Mouse (Mus musculus): Measurements from ENCODE around the gene Tmod3. TPM values are rescaled to one million over a fixed set of nuclear protein-coding genes. Genes with fewer than 3 reads are reported as not detected.

Tmod3 gene
- polyA plus RNA-seq (2014; fragmentation: Nextera tagmentation; extraction: Ambion mirVana): 60.6 and 69.9 TPM in 2 replicates

GRCm38 (mm10) chr9:75559512-75560012 lies at the start of gene Tmod3:
Gene Tmod3, minus strand, starts transcription at chr9:75559657.
- Histone ChIP-seq H3K4me1 (ENCODE audit: control insufficient read depth, insufficient read depth, low read length) (peaks cover 5% of the 10 kb centered on the region; the same call in 1 of the 2 replicates), H3K9ac (replicated peaks; ENCODE audit: low read depth, low read length) (peak within 1 kb of the TSS; percentile 79), H3K27ac (ENCODE audit: low read depth, low read length) (peak within 1 kb of the TSS; percentile 64; the same call in 1 of the 2 replicates), H3K27me3 (ENCODE audit: control insufficient read depth, insufficient read depth, low read length) (no peaks in the 10 kb centered on the region), H3K36me3 (ENCODE audit: control insufficient read depth, insufficient read depth, low read length) (no peaks in the 10 kb centered on the region), H3K4me3 (ENCODE audit: low read depth, low read length) (peak within 1 kb of the TSS; percentile 86), H3K9me3 (ENCODE audit: control insufficient read depth, low read length) (no peaks in the 10 kb centered on the region), H3K4me2 (ENCODE audit: low read depth, low read length) (peak within 1 kb of the TSS; percentile 75)
- WGBS: 3% methylated on average over 21 of the region's 21 CpGs
- ATAC-seq (ENCODE audit: low read depth): peak; percentile 97

- no peak for ATAC-seq (ENCODE audit: low read depth)
- Histone ChIP-seq H3K27ac (ENCODE audit: low read depth, low read length) (no peak overlapping the region), H3K27me3 (ENCODE audit: control insufficient read depth, insufficient read depth, low read length) (no peaks in the 10 kb centered on the region), H3K4me1 (ENCODE audit: control insufficient read depth, insufficient read depth, low read length) (peaks cover 5% of the 10 kb centered on the region; the same call in 1 of the 2 replicates), H3K9me3 (ENCODE audit: control insufficient read depth, low read length) (no peaks in the 10 kb centered on the region), H3K9ac (replicated peaks; ENCODE audit: low read depth, low read length) (no peak overlapping the region), H3K4me3 (ENCODE audit: low read depth, low read length) (no peak overlapping the region), H3K36me3 (ENCODE audit: control insufficient read depth, insufficient read depth, low read length) (no peaks in the 10 kb centered on the region; the same call in 1 of the 2 replicates), H3K4me2 (ENCODE audit: low read depth, low read length) (no peak overlapping the region)
- WGBS: 88% methylated on average over 4 of the region's 4 CpGs
Measured at GRCm38 (mm10) chr9:75607496-75607895, 48.0 kb upstream of the Tmod3 start.

- no peak for ATAC-seq (ENCODE audit: low read depth)
- Histone ChIP-seq H3K9me3 (ENCODE audit: control insufficient read depth, low read length) (no peaks in the 10 kb centered on the region), H3K4me3 (ENCODE audit: low read depth, low read length) (no peak overlapping the region), H3K9ac (replicated peaks; ENCODE audit: low read depth, low read length) (no peak overlapping the region), H3K36me3 (ENCODE audit: control insufficient read depth, insufficient read depth, low read length) (peaks cover 3% of the 10 kb centered on the region), H3K4me2 (ENCODE audit: low read depth, low read length) (no peak overlapping the region), H3K4me1 (ENCODE audit: control insufficient read depth, insufficient read depth, low read length) (peaks cover 15% of the 10 kb centered on the region; the same call in 1 of the 2 replicates), H3K27ac (ENCODE audit: low read depth, low read length) (no peak overlapping the region), H3K27me3 (ENCODE audit: control insufficient read depth, insufficient read depth, low read length) (no peaks in the 10 kb centered on the region)
- WGBS: 67% methylated on average over 12 of the region's 12 CpGs
Measured at GRCm38 (mm10) chr9:75601510-75601909, 42.1 kb upstream of the Tmod3 start.

- no peak overlapping the region for H3K4me3 ChIP-seq (ENCODE audit: low read depth, low read length)
- H3K9me3 ChIP-seq (ENCODE audit: control insufficient read depth, low read length): no peaks in the 10 kb centered on the region
- no peaks in the 10 kb centered on the region for H3K27me3 ChIP-seq (ENCODE audit: control insufficient read depth, insufficient read depth, low read length)
- H3K4me1 ChIP-seq (ENCODE audit: control insufficient read depth, insufficient read depth, low read length): peaks cover 15% of the 10 kb centered on the region; the same call in 1 of the 2 replicates
- ATAC-seq (ENCODE audit: low read depth): no peak
- H3K9ac ChIP-seq (replicated peaks; ENCODE audit: low read depth, low read length): no peak overlapping the region
- H3K27ac ChIP-seq (ENCODE audit: low read depth, low read length): peak overlapping the region; percentile 67; the same call in 1 of the 2 replicates
- no peak overlapping the region for H3K4me2 ChIP-seq (ENCODE audit: low read depth, low read length)
- H3K36me3 ChIP-seq (ENCODE audit: control insufficient read depth, insufficient read depth, low read length): peaks cover 3% of the 10 kb centered on the region
- WGBS: 71% methylated on average over 7 of the region's 7 CpGs
Measured at GRCm38 (mm10) chr9:75600166-75600934, 40.9 kb upstream of the Tmod3 start.

GRCm38 (mm10) chr9:75599191-75599841 lies 39.9 kb upstream of the Tmod3 start:
- Histone ChIP-seq H3K4me2 (ENCODE audit: low read depth, low read length) (no peak overlapping the region), H3K36me3 (ENCODE audit: control insufficient read depth, insufficient read depth, low read length) (peaks cover 11% of the 10 kb centered on the region), H3K9ac (replicated peaks; ENCODE audit: low read depth, low read length) (no peak overlapping the region), H3K4me1 (ENCODE audit: control insufficient read depth, insufficient read depth, low read length) (peaks cover 15% of the 10 kb centered on the region; the same call in 1 of the 2 replicates), H3K4me3 (ENCODE audit: low read depth, low read length) (no peak overlapping the region), H3K27me3 (ENCODE audit: control insufficient read depth, insufficient read depth, low read length) (no peaks in the 10 kb centered on the region), H3K9me3 (ENCODE audit: control insufficient read depth, low read length) (no peaks in the 10 kb centered on the region), H3K27ac (ENCODE audit: low read depth, low read length) (peak overlapping the region; percentile 67; the same call in 1 of the 2 replicates)
- peak; percentile 95 for ATAC-seq (ENCODE audit: low read depth)
- WGBS: 37% methylated on average over 5 of the region's 5 CpGs

- peaks cover 15% of the 10 kb centered on the region; the same call in 1 of the 2 replicates for H3K4me1 ChIP-seq (ENCODE audit: control insufficient read depth, insufficient read depth, low read length)
- peaks cover 26% of the 10 kb centered on the region for H3K36me3 ChIP-seq (ENCODE audit: control insufficient read depth, insufficient read depth, low read length)
- H3K4me2 ChIP-seq (ENCODE audit: low read depth, low read length): no peak overlapping the region
- H3K27ac ChIP-seq (ENCODE audit: low read depth, low read length): no peak overlapping the region
- ATAC-seq (ENCODE audit: low read depth): no peak
- H3K4me3 ChIP-seq (ENCODE audit: low read depth, low read length): no peak overlapping the region
- H3K9me3 ChIP-seq (ENCODE audit: control insufficient read depth, low read length): no peaks in the 10 kb centered on the region
- no peak overlapping the region for H3K9ac ChIP-seq (replicated peaks; ENCODE audit: low read depth, low read length)
- 70% methylated on average over 4 of the region's 4 CpGs for WGBS
- H3K27me3 ChIP-seq (ENCODE audit: control insufficient read depth, insufficient read depth, low read length): no peaks in the 10 kb centered on the region
Measured at GRCm38 (mm10) chr9:75597596-75597995, 38.1 kb upstream of the Tmod3 start.

GRCm38 (mm10) chr9:75597036-75597435 lies 37.6 kb upstream of the Tmod3 start:
- no peak overlapping the region for H3K4me2 ChIP-seq (ENCODE audit: low read depth, low read length)
- no peak overlapping the region for H3K27ac ChIP-seq (ENCODE audit: low read depth, low read length)
- H3K9me3 ChIP-seq (ENCODE audit: control insufficient read depth, low read length): no peaks in the 10 kb centered on the region
- no peaks in the 10 kb centered on the region for H3K27me3 ChIP-seq (ENCODE audit: control insufficient read depth, insufficient read depth, low read length)
- 89% methylated on average over 13 of the region's 13 CpGs for WGBS
- ATAC-seq (ENCODE audit: low read depth): no peak
- no peak overlapping the region for H3K9ac ChIP-seq (replicated peaks; ENCODE audit: low read depth, low read length)
- H3K4me3 ChIP-seq (ENCODE audit: low read depth, low read length): no peak overlapping the region
- H3K36me3 ChIP-seq (ENCODE audit: control insufficient read depth, insufficient read depth, low read length): peaks cover 31% of the 10 kb centered on the region
- H3K4me1 ChIP-seq (ENCODE audit: control insufficient read depth, insufficient read depth, low read length): peaks cover 15% of the 10 kb centered on the region; the same call in 1 of the 2 replicates

- ATAC-seq (ENCODE audit: low read depth): no peak
- no peak overlapping the region for H3K9ac ChIP-seq (replicated peaks; ENCODE audit: low read depth, low read length)
- H3K4me3 ChIP-seq (ENCODE audit: low read depth, low read length): no peak overlapping the region
- WGBS: 82% methylated on average over 5 of the region's 5 CpGs
- H3K4me2 ChIP-seq (ENCODE audit: low read depth, low read length): no peak overlapping the region
- no peaks in the 10 kb centered on the region for H3K9me3 ChIP-seq (ENCODE audit: control insufficient read depth, low read length)
- H3K36me3 ChIP-seq (ENCODE audit: control insufficient read depth, insufficient read depth, low read length): peaks cover 63% of the 10 kb centered on the region
- H3K4me1 ChIP-seq (ENCODE audit: control insufficient read depth, insufficient read depth, low read length): no peaks in the 10 kb centered on the region
- H3K27me3 ChIP-seq (ENCODE audit: control insufficient read depth, insufficient read depth, low read length): no peaks in the 10 kb centered on the region
- H3K27ac ChIP-seq (ENCODE audit: low read depth, low read length): no peak overlapping the region
Measured at GRCm38 (mm10) chr9:75593481-75593880, 34.0 kb upstream of the Tmod3 start.

Data from neural tube, embryonic 14.5 days (tissue).